Mouse (Mus musculus) ovary, postnatal 10 days (tissue): ENCODE results near the gene Sipa1l2.
"Not testable (repeated sequence)": the region's sequence is repeated elsewhere in the genome, so short reads cannot be mapped to it uniquely, and the experiment has no call there.

Experiments
- DNase-seq: peaks from one replicate; pipeline ENCODE4 v3.0.0; 2022; ENCODE audit warnings: low spot score

Sipa1l2 gene

DNA sequence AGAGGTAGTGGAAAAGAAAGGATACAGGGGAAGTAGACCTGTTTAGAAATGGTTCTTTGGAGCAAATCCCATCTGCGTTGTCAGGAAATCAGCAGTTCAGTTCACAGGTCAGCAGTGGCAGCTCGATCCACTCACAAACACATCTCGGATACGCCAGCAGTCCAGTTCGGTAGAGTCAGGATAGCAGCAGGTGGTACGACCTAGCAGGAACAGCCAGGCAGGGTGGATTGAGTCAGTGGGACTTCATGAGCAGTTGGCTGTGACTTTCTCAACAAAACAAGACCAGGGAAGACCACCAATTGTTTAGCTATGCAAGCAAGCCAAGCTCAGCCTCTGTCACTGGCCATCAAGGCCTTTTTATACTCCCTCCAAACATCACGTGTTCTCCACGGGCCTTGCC, 173.9 kb downstream of the Sipa1l2 start:
- not testable (repeated sequence) for DNase-seq

DNA sequence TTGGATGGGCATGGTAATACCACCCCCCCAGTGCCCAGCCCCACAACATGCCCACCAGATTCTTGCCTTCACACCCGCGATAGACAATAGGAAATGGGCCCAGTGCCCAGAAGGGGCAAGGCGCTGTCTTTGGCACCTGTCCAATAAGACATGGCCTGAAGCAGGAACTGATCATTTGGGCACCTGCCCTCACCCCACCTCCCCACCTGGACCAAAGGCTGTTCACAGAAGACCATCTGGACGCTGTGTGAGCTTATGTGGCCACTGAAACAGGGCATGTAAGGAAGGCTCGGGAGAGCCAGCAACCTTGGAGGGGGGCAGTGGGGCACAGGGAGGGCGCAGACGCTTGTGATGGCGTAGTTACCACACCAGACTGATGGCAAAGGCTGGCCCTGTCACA, 174.6 kb downstream of the Sipa1l2 start:
- DNase-seq, result no peak

DNA sequence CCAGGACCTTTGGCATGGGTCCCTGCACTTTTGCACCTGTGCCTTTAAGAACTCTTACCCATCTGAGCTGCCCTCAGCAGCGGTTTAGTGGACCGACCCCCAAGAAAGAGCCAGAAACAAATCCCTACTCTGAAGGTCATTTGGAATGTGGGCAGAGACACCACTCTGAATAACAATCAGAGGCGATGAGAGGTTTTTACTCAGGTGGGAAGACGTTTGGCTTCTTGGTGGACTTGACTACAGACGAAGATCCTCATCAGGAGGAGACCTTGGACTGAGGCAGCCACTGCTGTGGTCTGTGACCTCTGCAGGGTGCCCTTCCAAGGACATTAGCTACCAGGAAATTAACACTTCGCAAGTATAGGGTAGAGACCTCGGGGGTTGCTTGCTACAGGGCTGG, 177.9 kb downstream of the Sipa1l2 start:
- no peak for DNase-seq

DNA sequence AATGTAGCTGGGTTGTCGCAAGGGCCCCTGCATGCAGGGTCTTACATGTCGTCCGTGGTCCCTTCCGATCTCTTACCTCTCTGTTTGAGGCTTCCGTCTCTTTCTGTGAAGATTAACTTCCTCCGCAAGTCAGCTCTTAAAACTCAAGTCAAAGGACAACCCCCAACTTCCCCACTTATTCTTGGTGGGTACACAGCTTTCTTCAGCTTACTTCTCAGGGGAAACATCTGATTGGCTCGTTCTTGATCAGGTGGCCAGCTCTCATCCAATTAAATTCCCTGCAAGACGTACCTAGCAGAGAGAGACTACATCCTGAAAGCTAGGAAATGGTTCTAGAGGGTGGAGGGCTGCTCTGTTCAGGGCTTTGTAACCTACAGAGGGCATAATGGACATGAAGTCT, 178.3 kb downstream of the Sipa1l2 start:
- no peak for DNase-seq

DNA sequence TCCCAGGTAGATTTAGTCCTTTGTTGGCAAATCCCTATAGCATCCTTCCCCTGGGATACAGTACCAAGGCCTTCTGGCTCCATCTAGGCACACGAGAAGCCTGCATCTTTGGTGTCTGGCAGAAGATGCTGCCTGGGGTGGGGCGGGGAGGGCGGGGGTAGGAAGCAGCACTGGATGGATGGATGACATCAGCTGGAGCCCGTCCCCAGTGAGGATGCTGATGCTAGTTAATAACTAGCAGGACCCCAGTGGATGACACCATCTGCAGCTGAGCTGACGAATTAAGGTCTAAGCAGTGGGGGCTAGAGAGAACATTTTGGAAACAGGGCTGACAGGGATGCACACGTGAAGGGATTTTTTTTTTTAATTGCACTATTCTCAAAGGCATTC, 179.1 kb downstream of the Sipa1l2 start:
- DNase-seq, result no peak

DNA sequence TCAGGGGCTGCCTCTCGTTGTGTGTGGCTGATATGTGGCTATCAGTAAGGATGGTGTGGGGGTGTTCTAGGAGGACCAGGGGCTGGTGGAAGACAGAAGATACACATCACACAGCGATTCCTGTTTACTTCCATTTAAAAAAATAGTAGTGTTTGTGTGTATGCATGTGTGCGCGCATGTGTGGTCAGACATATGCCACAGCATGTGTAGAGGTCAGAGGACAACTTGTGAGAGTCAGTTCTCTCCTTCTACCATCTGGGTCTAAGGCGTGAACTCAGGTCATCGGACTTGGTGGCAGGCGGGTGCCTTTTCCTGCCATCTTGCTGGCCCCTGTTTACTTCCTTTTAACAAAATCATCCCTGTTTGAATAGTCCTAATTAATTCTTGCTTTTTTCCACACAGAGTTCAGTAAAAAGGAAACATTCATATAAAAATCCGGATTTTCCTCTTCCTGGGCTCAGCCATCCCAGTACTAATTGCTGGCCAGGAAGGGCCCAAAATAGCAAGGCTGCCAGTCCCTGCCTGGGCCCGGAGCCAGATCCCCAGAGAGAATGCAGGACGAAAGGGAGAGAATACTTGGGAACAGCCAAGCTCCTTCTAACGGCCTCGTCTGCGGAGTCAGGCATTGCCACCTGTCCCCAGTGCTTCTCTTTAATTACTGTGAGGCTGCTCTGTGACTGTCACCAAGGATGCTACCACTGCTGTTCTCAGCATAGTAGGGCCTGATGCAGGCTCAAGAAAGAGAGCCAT, 179.7 kb downstream of the Sipa1l2 start:
- no peak for DNase-seq

DNA sequence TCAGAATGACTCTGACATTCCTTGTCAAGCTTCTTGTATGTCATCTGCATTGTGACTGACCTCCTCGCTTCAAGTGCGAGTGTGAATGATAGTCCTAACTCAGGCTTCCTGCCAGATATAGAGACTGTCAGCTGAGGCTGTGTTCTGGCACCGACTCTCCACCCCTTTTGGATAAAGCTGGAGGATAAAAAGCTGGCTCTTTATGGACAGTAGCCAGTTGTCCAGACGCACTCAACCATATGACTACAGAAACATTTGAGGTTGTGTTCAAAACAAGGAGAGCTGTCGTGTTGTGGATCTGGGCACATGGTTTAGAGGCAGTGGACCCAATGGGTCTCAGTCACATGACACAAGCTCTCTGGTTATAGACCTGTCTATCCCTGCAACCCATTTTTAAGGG, 180.3 kb downstream of the Sipa1l2 start:
- DNase-seq, result no peak

DNA sequence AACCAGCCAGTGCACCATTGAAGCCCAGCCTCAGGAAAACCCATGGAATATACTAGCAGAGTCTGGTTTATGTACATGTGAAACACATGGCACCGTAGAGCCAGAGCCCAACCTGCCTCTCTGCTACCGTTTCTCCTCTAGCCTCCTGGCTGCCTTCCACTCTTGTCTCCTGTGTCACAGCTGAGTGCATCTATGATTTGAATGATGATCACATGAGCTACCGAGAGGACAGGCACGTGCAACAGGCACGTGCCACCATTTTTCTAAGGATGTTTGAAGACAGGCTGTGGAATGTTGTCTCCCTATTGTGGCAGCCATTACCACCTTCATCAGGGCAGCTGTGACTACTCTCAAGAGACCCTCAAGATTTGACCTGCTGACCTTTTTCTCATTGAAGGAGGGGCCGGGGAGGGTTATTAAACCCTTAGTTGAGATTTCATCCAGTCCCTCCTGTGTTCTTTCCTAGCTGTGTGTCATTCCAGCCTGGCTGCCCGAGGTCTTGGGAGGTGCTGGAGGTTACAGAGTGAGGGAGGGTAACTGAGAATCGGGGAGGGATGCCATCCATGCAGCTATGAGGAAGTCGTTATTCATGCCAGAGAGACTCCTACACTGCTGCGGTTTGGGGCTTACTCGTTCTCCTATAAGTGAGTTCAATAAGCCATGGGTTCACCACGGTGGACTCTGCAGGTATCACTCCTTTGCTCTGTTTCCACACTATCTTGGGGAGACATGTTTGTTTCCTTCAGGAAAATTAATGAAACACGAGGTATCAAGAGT, 181.0 kb downstream of the Sipa1l2 start:
- no peak for DNase-seq

DNA sequence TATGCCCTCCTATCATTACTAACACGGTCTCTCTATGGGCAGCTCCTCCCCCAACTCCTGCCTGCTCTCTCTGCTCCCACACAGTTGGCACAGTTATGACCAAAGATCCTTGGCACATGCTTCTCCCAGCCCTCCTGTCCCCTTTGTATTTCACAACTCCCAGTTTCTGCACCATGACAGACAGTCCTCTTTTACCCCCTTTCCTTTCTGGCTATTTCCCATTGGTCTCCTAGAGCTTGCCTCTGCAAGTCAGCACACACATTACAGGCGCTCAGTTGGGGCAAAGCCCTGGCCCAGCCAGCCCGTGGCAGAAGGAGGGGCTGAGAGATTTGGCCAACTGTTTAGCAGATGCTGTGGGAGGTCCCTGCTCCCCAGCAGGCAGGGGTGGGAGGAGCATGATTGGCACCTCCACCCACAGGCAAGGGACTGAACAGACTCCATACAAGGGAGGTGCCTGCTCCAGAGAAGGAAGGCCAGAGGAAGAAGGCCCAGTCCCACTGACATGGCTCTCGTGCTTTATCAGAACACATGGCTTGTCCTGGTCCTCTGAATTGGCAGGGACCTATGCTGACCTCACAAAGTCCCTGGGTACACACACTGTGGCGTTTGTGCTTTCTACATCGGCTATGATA, 184.0 kb downstream of the Sipa1l2 start:
- DNase-seq, result no peak

DNA sequence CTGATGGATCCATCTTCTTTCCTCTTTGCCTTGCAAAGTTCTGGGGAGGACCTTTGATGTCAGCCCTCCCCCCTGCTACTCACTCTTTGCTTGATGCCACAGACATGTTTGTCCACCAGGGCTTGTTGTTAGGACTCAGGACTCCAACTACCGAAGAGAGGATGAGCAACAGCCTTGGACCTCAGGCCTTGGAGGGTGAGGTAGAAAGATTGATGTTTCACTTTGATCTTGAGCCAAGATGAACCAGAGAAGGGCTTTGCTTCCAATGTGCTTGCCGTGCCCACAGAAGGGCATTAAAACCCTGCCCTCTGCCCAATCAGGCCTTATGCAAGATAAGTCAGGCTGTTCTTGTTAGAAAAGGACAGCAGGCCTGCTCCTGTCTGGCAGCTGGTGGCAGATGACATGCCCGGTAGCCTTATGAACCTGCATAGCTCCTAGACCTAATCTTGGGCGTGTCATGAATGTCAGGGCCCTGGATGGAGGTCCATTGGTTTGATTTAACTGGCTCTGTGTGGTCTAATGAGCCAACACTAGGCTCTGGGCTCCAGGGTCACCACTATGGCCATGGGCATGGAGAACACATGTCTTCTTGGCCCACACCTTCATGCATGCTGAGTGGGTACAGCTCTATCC, 184.9 kb downstream of the Sipa1l2 start:
- DNase-seq, result no peak

DNA sequence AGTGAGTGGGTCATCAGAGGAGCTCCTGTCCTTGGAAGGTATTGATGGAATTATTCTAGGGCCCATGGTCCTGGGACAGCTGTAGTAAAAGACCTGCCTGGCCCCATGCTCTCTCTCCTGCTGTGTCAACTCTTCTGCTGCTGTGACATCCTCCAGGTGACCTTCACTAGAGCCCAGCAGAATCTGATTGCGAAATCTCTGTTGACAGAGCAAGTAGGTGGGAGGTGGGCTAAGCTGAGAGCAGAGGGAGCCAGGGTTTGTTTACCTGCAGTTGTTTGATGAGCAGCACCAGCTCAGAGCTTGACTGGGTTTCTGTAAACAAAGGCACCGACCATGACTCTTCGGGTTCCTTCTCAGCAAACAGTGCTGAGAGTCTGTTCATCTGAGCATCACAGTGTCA, 187.9 kb downstream of the Sipa1l2 start:
- no peak for DNase-seq

DNA sequence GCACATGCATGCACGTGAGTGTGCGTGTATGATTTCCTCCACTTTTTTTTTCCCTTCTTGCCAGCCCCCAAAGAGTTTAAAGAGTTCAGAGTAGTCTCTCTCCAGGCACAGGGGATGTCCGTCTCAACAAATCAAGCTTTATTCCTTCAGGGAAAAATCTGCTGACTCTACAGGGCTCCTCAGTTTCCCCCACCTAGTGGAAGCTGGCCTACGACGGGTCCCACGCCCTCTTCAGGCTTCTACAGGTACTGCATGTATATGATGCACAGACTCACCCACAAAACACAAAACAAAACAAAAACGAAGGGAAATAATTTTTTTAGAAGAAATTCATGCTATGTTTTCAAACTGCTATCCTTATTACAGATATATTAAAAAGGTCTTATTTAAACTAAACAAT, 189.7 kb downstream of the Sipa1l2 start:
- no peak for DNase-seq

DNA sequence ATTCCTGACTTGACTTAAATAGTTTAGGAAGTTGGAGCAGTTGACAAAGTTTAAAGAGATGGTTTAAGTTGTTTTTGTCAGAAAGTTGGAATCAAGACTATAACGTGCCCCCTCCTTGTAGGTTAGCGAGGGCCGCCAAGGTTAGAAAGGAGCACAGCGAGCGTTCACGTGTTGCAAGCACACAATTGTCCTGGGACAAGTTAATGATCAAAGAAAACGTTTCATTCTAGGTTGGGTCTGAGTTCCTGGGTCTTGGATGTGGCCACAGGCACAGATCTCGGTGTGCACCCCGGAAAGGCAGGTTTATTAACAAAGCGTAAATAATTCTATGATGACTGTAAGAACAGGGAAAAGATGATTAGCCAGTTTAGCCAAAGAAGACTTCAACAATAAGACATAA, 190.5 kb downstream of the Sipa1l2 start:
- no peak for DNase-seq

DNA sequence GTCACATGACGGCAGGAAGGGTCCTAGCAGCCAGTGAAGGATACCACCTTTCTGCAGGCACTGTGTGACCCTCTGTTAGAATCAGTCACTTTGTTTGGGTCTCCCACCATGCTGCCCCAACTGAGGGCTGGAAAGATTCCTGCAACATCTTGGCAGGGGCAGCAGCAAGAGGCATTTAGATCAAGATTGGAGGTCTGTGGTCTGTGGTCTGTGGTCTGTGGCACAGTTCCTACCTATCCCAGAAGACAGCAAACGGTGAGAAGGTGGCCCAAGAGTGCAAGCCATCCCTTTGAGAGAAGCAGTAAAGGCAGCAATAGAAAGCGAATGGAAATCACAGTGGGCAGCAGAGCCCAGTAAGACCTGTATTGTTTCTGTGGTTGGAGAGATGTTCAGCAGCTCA, 191.9 kb downstream of the Sipa1l2 start:
- DNase-seq, result no peak

DNA sequence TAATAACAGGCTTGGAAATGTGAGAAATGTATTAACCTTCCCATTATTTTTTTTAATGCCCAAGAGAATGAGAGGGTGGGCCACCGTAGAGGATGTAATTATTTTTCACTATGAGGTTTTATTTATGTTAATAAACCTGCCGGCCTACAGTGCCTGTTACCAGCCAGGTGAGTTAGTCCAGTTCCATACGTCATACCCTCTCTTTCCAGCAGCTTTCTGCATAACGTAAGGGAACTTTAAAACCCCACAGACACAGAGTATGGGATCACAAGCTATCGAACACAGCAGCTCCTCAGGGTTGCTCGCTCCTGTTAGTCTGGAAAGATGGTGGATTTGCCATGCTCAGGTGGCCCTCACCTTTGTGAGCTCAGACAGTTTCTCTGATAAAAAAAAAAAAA, 193.2 kb downstream of the Sipa1l2 start:
- DNase-seq, result no peak

DNA sequence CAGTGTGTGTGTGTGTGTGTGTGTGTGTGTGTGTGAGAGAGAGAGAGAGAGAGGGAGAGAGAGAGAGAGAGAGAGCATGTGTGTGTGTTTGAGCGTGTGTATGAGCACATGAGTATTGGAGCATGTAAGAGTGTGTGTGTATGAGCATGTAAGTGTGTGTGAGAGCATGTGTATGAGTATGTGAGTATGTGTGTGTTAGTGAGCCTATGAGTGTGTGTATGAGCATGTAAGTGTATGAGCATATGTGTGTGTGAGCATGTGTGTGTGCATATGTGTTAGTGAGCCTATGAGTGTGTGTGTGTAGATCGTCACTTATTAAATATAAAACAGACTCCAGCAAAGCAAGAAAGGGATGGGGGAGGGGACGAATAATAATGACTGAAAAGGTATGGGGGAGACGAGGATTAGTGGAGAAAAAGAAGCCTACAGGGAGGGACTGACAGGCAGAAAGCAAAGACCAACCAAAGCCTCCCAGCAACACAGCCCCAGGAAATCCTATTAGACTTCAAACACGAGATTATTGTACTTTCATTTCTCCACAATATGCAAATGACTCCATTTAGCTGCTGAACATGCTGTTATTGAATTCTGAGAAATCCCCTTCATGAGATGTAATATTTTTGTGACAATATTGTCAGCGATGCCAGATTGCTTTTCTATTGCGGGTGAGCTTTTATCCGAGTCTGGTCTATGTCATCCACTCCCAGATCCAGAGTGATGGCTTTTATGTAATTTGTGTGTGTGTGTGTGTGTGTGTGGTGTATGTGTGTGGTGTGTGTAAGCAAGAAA, 193.8 kb downstream of the Sipa1l2 start:
- DNase-seq, result no peak

DNA sequence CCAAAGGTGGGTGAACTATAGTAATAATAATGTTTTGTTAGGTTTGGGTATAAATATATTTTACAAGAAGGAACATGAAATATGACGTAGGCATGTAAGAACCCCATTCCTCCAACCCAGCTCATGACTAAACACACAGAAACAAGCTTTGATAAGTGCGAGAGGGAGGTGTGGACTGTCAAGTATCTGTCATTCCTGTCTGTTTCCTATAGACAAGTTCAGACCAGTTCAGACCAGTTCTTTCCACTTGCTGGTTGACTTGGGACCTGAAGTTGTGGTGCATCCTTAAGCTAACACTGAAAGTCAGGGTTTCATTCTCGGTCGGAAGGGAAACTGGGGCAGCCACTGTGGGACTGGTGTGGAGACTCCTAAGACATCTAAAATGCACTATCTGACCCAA, 197.0 kb downstream of the Sipa1l2 start:
- no peak for DNase-seq

DNA sequence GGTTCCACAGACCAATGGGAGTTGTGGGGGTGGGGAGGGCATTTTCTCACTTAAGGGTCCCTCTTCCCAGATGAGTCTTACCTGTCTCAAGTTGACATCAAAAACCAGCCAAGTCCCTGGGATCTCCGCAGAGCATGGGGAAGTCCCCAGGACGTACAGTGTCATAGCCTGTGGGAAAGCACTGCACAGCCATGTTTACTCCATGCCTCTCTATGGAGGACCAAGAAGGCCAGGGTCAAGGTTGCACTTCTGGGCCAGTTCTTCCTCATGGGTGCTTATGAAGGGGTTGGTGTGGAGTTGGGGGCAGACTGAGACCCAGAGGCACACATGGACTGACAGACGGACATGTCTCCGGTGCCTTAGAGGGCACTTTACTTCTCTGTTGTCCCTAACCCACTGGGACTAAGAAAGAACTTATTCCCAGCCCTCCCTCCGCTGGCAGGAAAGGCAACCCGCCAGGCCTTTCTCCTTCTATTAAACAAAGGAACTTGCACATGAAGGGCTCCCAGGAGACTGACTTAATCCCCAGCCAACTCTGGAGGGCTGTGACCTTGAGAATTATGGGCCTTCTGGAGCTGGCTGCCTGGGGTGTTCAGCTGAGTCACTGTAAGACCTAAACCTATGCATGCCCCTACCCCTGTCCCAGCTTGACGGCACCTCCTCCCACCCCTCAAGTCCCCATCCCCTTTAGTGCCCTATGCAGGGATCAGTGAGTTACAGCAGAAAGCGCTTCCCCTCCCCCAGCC, 199.9 kb downstream of the Sipa1l2 start:
- no peak for DNase-seq

DNA sequence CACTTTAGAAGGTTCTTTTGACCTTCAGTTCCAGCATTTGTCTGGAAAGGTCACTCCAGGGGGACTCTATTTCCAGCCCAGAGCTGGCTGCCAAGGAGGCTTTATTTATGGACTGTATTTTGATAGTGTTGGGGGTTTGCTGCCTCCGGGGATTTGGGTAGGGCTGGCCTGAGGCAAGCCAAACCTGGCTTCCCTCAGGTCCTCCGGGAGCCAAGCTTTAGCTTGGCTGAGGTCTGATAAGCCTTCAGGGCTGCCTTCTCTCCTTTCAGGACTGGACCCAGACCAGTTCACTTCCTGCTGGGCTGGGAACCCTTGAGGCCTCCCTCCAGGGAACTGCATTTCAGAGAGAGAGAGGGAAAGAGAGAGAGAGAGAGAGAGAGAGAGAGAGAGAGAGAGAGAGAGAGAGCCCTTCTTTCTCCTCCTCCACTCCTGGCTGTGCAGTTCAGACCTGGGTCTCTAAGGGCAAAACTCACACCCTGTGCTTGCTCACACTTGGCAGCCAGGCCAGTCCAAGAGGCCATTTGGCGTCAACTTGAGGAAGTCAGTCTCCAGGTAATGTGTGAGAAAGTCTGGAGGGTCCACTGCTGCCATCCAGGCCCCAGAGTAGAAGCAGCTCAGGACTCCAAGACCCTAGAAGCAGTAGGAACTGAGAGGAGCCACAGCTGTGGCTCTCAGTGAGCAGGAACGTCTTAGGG, 201.1 kb downstream of the Sipa1l2 start:
- no peak for DNase-seq
